Mouse (Mus musculus) forebrain, embryonic 12.5 days (tissue): ENCODE data around the gene Gxylt1. TPM values are rescaled to one million over a fixed set of nuclear protein-coding genes. Genes with fewer than 3 reads are reported as not detected.

Source experiments
- ATAC-seq: fragments of 200-750 bp; cut with Nextera tagmentation; 2 replicates; pipeline ENCODE4 v1.8.0; 2017; ENCODE audit warnings: moderate TSS enrichment; ENCODE audit not compliant: low FRiP score
- H3K27ac ChIP-seq: fragments of 300-500 bp; sonication (generic); 2 replicates; pipeline ENCODE4 v1.5.1; 2016; ENCODE audit warnings: mild to moderate bottlenecking
- H3K27me3 ChIP-seq: fragments of 300-500 bp; sonication (generic); 2 replicates; pipeline ENCODE4 v1.6.1; 2016; ENCODE audit warnings: mild to moderate bottlenecking
- H3K36me3 ChIP-seq: fragments of 300-500 bp; sonication (generic); replicated peaks from 2 replicates; pipeline ENCODE4 v1.6.1; 2016; ENCODE audit warnings: mild to moderate bottlenecking
- H3K4me1 ChIP-seq: fragments of 300-500 bp; sonication (generic); 2 replicates; pipeline ENCODE4 v1.6.1; 2016
- H3K4me2 ChIP-seq: fragments of 300-500 bp; sonication (generic); 2 replicates; pipeline ENCODE4 v1.6.1; 2016; ENCODE audit warnings: mild to moderate bottlenecking, moderate library complexity
- H3K4me3 ChIP-seq: fragments of 300-500 bp; sonication (generic); replicated peaks from 2 replicates; pipeline ENCODE4 v1.5.1; 2016; ENCODE audit warnings: mild to moderate bottlenecking
- H3K9ac ChIP-seq: fragments of 300-500 bp; sonication (generic); 2 replicates; pipeline ENCODE4 v1.6.1; 2016; ENCODE audit warnings: mild to moderate bottlenecking
- H3K9me3 ChIP-seq: fragments of 300-500 bp; sonication (generic); 2 replicates; pipeline ENCODE4 v1.6.1; 2016
- WGBS: fragments of 180-500 bp; shearing (Covaris S2); methylation state at CpG from one replicate; pipeline ENCODE4 v1.1.7; 2016; 5-methylcytosine and 5-hydroxymethylcytosine counted together
- polyA plus RNA-seq: library from polyadenylated mRNA; unstranded; fragments of >200 nt; fragmentation: Nextera tagmentation; extraction: Ambion mirVana; gene quantifications from 2 replicates; pipeline ENCODE4 v1.2.1, GENCODE M21; 2016

Gene Gxylt1
- polyA plus RNA-seq, 1 experiment from 2014 or later: 20.0 TPM

DNA sequence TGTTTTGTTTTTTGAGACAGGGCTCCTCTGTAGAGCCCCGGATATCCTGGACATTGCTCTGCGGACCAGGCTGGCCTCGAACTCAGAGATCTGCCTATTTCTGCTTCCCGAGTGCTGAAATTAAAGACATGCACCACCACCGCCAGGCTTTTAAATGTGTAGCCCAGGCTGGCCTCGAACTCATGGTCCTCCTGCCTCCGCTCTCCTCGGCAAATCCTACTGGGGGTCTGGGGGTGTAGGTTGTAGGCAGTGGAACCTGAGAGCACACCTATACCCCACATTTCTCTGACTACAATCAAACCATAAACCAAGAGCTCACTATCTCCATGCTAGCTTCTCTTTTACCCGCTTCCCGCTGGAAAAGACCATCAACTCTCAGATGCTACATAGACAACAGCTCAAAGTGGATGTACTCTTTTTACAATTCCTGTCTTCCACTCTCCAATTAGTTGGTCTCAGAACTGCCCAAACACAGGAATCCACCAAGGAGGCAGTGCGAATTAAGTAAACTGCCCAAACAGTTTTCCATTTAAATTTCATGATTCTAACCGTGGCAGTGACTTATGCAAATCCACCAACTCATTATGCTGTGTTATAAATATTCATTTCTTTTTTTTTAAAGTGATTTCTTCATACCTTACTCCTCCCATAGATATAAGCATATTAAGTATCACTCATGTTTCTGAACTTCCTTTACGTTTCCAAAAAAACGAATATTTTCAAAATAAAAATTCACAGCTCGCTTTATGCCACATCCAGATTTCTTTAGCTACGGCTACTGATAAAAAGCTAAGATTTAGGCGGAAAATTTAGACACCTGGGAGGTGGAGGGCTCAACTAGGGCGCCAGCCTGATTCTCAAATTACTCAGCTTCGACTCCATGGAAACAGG lies 946 bp downstream of the Gxylt1 start:
- 43% methylated on average over 19 of the region's 19 CpGs for WGBS

DNA sequence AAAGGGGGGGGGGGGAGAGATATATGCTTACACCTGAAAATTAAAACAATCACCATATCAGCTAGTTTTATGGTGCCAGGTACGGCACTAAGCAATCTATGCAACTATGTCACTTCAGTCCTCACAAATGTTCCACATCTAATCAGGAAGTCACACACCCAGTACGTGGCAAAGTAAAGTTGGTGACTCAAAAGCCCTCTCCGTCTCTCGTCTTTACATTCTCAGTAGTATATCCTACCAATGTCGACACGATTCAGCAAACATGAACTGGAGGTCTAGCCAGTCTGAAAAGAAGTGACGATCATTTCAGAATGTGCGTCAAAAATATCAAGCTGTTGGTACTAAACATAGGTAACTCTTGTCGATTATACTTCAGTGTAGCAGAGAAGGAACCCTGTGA lies 2.0 kb downstream of the Gxylt1 start:
- no peak overlapping the region for H3K9ac ChIP-seq
- no peak overlapping the region for H3K27ac ChIP-seq
- peak overlapping the region; percentile 80; the same call in 1 of the 2 replicates for H3K4me2 ChIP-seq
- 92% methylated on average over 9 of the region's 9 CpGs for WGBS
- H3K9me3 ChIP-seq: no peaks in the 10 kb centered on the region
- no peak for ATAC-seq
- no peaks in the 10 kb centered on the region for H3K36me3 ChIP-seq
- no peaks in the 10 kb centered on the region for H3K27me3 ChIP-seq
- peaks cover 27% of the 10 kb centered on the region for H3K4me1 ChIP-seq
- 0 out of 2 replicates have a peak overlapping the region, but pooled peaks have one; percentile 7 for H3K4me3 ChIP-seq

More for the DNA sequence above, 946 bp downstream of the Gxylt1 start:
- ATAC-seq: no peak
- H3K4me3 ChIP-seq: peak overlapping the region; percentile 81
- H3K36me3 ChIP-seq: no peaks in the 10 kb centered on the region
- H3K9me3 ChIP-seq: no peaks in the 10 kb centered on the region
- peaks cover 27% of the 10 kb centered on the region for H3K4me1 ChIP-seq
- H3K4me2 ChIP-seq: peak overlapping the region; percentile 80
- H3K27me3 ChIP-seq: no peaks in the 10 kb centered on the region
- peak overlapping the region; percentile 92 for H3K27ac ChIP-seq
- peak overlapping the region; percentile 87 for H3K9ac ChIP-seq

DNA sequence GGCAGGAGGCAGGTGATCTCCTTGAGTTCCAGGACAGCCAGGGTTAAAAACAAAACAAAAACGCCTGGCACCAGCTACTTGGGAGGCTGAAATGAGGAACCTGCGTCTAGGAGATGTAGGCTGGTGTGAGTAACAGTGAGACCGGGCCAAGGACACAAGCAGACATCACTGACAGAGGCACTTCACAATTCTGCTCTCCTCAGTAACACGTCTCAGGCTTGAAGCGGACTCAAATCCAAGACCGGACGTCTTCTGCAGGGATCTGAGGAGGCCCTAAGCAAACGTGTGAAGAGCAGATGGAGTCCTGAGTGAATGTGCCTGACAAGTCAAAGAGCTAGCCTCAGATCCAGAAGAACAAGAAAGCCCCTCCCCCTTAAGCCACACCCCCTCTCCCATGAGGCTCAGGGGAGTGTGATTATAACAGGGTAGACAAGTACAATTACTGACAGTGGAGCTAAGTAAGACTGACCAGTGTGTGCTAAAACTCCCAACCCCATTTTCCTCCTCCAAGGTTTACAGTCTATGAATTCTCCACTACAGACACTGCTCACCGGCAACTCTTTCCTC lies 4.6 kb downstream of the Gxylt1 start:
- H3K4me3 ChIP-seq: no peak overlapping the region
- ATAC-seq: no peak
- H3K27ac ChIP-seq: no peak overlapping the region
- H3K9ac ChIP-seq: no peak overlapping the region
- peaks cover 25% of the 10 kb centered on the region for H3K4me1 ChIP-seq
- H3K4me2 ChIP-seq: no peak overlapping the region
- H3K36me3 ChIP-seq: no peaks in the 10 kb centered on the region
- H3K9me3 ChIP-seq: no peaks in the 10 kb centered on the region
- 85% methylated on average over 9 of the region's 9 CpGs for WGBS
- H3K27me3 ChIP-seq: no peaks in the 10 kb centered on the region

DNA sequence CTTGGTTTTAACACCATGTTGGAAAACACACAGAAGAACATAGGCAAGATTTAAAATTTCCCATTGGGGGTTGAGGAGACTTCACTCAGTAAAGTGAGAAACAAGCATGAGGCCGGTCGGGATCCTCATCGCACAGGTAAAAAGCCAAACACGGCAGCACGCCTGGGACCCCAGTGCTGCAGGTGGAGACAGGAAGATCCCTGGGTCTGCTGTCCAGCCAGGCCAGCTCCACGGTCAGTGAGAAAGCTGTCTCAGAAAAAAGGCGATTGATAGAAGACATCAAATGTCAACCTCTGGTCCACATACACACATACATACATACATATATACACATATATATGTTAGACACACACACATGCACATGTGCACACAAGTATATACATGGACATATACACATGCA lies 5.4 kb downstream of the Gxylt1 start:
- Histone ChIP-seq H3K4me2 (no peak overlapping the region), H3K36me3 (no peaks in the 10 kb centered on the region; the same call in 1 of the 2 replicates), H3K9me3 (no peaks in the 10 kb centered on the region), H3K4me3 (no peak overlapping the region), H3K27me3 (no peaks in the 10 kb centered on the region), H3K9ac (no peak overlapping the region), H3K27ac (no peak overlapping the region), H3K4me1 (peaks cover 25% of the 10 kb centered on the region)
- no peak for ATAC-seq
- WGBS: 90% methylated on average over 7 of the region's 7 CpGs

GRCm38 (mm10) chr15:93268001-93268400 lies 7.0 kb downstream of the Gxylt1 start:
- Histone ChIP-seq H3K9me3 (no peaks in the 10 kb centered on the region), H3K4me2 (no peak overlapping the region), H3K27me3 (no peaks in the 10 kb centered on the region), H3K4me3 (no peak overlapping the region), H3K27ac (no peak overlapping the region), H3K4me1 (peaks cover 14% of the 10 kb centered on the region), H3K9ac (no peak overlapping the region), H3K36me3 (no peaks in the 10 kb centered on the region; the same call in 1 of the 2 replicates)
- 98% methylated on average over 1 of the region's 1 CpGs for WGBS
- ATAC-seq: no peak

GRCm38 (mm10) chr15:93267479-93267878 lies 7.5 kb downstream of the Gxylt1 start:
- Histone ChIP-seq H3K4me3 (no peak overlapping the region), H3K27me3 (no peaks in the 10 kb centered on the region), H3K9me3 (no peaks in the 10 kb centered on the region), H3K36me3 (no peaks in the 10 kb centered on the region; the same call in 1 of the 2 replicates), H3K4me1 (peaks cover 9% of the 10 kb centered on the region; the same call in 1 of the 2 replicates), H3K9ac (no peak overlapping the region), H3K4me2 (no peak overlapping the region), H3K27ac (no peak overlapping the region)
- WGBS: 89% methylated on average over 8 of the region's 8 CpGs
- no peak for ATAC-seq

DNA sequence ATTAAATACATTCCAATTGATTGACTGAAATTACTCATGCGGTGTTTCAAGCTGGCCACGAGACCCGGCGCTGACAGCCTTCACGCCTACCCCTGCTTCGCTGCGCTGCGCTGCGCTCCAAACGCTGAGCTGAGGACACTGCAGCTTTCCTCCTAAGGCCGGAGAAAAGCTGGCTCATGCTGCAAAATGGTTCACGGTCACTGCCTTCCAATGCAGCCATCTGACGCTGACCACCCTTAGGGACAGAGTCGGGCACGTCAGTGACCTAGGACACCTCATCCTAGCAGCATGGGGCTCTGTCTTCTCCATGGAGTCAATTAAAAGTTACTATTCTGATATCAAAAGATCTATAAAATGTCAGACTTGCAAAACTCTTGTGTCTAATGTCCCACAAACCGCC lies 8.6 kb downstream of the Gxylt1 start:
- Histone ChIP-seq H3K9me3 (no peaks in the 10 kb centered on the region), H3K36me3 (peaks cover 2% of the 10 kb centered on the region; the same call in 1 of the 2 replicates), H3K27ac (0 out of 2 replicates have a peak overlapping the region, but pooled peaks have one; percentile 5), H3K4me3 (no peak overlapping the region), H3K9ac (no peak overlapping the region; the same call in 1 of the 2 replicates), H3K27me3 (no peaks in the 10 kb centered on the region), H3K4me2 (no peak overlapping the region), H3K4me1 (0 out of 2 replicates have a peak, but pooled peaks cover 7% of the 10 kb centered on the region)
- no peak for ATAC-seq
- 74% methylated on average over 16 of the region's 16 CpGs for WGBS

GRCm38 (mm10) chr15:93265728-93266127 lies 9.3 kb downstream of the Gxylt1 start:
- WGBS: 56% methylated on average over 2 of the region's 2 CpGs
- no peak for ATAC-seq
- Histone ChIP-seq H3K4me3 (no peak overlapping the region), H3K9ac (no peak overlapping the region), H3K27ac (no peak overlapping the region), H3K4me1 (0 out of 2 replicates have a peak, but pooled peaks cover 7% of the 10 kb centered on the region), H3K36me3 (peaks cover 5% of the 10 kb centered on the region), H3K9me3 (no peaks in the 10 kb centered on the region), H3K4me2 (no peak overlapping the region), H3K27me3 (no peaks in the 10 kb centered on the region)

GRCm38 (mm10) chr15:93265231-93265630 lies 9.7 kb downstream of the Gxylt1 start:
- no peak overlapping the region for H3K9ac ChIP-seq
- ATAC-seq: no peak
- peaks cover 5% of the 10 kb centered on the region for H3K36me3 ChIP-seq
- H3K27me3 ChIP-seq: no peaks in the 10 kb centered on the region
- 87% methylated on average over 3 of the region's 3 CpGs for WGBS
- no peaks in the 10 kb centered on the region for H3K9me3 ChIP-seq
- no peak overlapping the region for H3K4me3 ChIP-seq
- H3K4me1 ChIP-seq: 0 out of 2 replicates have a peak, but pooled peaks cover 7% of the 10 kb centered on the region
- no peak overlapping the region for H3K4me2 ChIP-seq
- H3K27ac ChIP-seq: no peak overlapping the region

- H3K4me1 ChIP-seq: 0 out of 2 replicates have a peak, but pooled peaks cover 7% of the 10 kb centered on the region
- peaks cover 5% of the 10 kb centered on the region for H3K36me3 ChIP-seq
- H3K4me3 ChIP-seq: no peak overlapping the region
- ATAC-seq: no peak
- H3K4me2 ChIP-seq: no peak overlapping the region
- H3K27ac ChIP-seq: no peak overlapping the region
- 90% methylated on average over 3 of the region's 3 CpGs for WGBS
- H3K27me3 ChIP-seq: no peaks in the 10 kb centered on the region
- H3K9me3 ChIP-seq: no peaks in the 10 kb centered on the region
- H3K9ac ChIP-seq: no peak overlapping the region
Observed at GRCm38 (mm10) chr15:93264221-93264620, 10.8 kb downstream of the Gxylt1 start.

GRCm38 (mm10) chr15:93263566-93263965 lies 11.4 kb downstream of the Gxylt1 start:
- ATAC-seq: no peak
- 90% methylated on average over 7 of the region's 7 CpGs for WGBS
- H3K4me1 ChIP-seq: 0 out of 2 replicates have a peak, but pooled peaks cover 7% of the 10 kb centered on the region
- no peak overlapping the region for H3K27ac ChIP-seq
- no peak overlapping the region for H3K4me2 ChIP-seq
- H3K4me3 ChIP-seq: no peak overlapping the region
- H3K27me3 ChIP-seq: no peaks in the 10 kb centered on the region
- peaks cover 9% of the 10 kb centered on the region for H3K36me3 ChIP-seq
- H3K9me3 ChIP-seq: no peaks in the 10 kb centered on the region
- no peak overlapping the region for H3K9ac ChIP-seq

DNA sequence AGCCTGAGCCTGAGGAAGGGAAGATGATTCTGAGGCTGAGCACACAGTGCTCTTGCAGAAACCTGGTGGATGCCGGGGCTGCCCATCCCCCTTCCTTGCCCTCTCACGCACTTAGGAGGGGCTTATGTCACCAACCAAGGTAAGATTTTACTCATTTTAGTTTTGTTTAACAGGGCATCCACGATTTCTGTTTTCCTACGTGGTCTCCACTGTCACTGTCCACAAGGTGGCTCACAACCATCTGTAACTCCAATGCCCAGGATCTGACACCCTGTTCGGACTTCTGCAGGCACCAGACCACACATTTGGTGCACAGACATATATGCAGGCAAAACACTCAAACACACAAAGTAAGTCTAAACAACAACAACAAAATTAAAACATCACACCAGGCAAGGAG lies 12.2 kb downstream of the Gxylt1 start:
- Histone ChIP-seq H3K27ac (no peak overlapping the region), H3K4me3 (no peak overlapping the region), H3K36me3 (peaks cover 16% of the 10 kb centered on the region), H3K27me3 (no peaks in the 10 kb centered on the region), H3K4me2 (no peak overlapping the region), H3K9me3 (no peaks in the 10 kb centered on the region), H3K4me1 (0 out of 2 replicates have a peak, but pooled peaks cover 7% of the 10 kb centered on the region), H3K9ac (no peak overlapping the region)
- ATAC-seq: no peak
- WGBS: 74% methylated on average over 5 of the region's 5 CpGs
